Mouse (Mus musculus) kidney, postnatal 36 days (tissue): ENCODE results near the gene Zfp719.
A peak's percentile ranks its signal among the peaks of the same experiment; 100 is the strongest.

Experiments
- DNase-seq, 2 experiments: peaks; one replicate each; pipeline ENCODE4 v3.0.0; 2021 to 2022; ENCODE audit warnings: mixed read lengths in 2 of 2

Zfp719 gene

GRCm38 (mm10) chr7:43579440-43580171, at the start of gene Zfp719:
Gene Zfp719 (plus strand): TSS chr7:43579610.
- peak; percentile 94 to 96 for DNase-seq

- no peak for DNase-seq
Measured at GRCm38 (mm10) chr7:43530216-43530785, 49.1 kb upstream of the Zfp719 start.

- DNase-seq: no peak
Measured at GRCm38 (mm10) chr7:43532936-43533505, 46.4 kb upstream of the Zfp719 start.

GRCm38 (mm10) chr7:43538524-43538923, 40.9 kb upstream of the Zfp719 start:
- DNase-seq: no peak

- no peak for DNase-seq
Measured at GRCm38 (mm10) chr7:43544225-43544977, 35.0 kb upstream of the Zfp719 start, which contains the start of gene Cd33. Gene Cd33 (minus strand): TSS chr7:43544428.

GRCm38 (mm10) chr7:43545656-43546545, 33.5 kb upstream of the Zfp719 start:
- no peak for DNase-seq

GRCm38 (mm10) chr7:43547666-43548065, 31.7 kb upstream of the Zfp719 start:
- DNase-seq: no peak

- no peak for DNase-seq
Measured at GRCm38 (mm10) chr7:43548206-43548605, 31.2 kb upstream of the Zfp719 start.

- DNase-seq: no peak
Measured at GRCm38 (mm10) chr7:43553153-43553552, 26.3 kb upstream of the Zfp719 start.

- DNase-seq: no peak
Measured at GRCm38 (mm10) chr7:43554550-43554949, 24.9 kb upstream of the Zfp719 start.

GRCm38 (mm10) chr7:43555351-43555750, 24.1 kb upstream of the Zfp719 start:
- DNase-seq: no peak

- no peak for DNase-seq
Measured at GRCm38 (mm10) chr7:43556901-43557300, 22.5 kb upstream of the Zfp719 start.

GRCm38 (mm10) chr7:43562006-43562633, 17.3 kb upstream of the Zfp719 start, which contains the start of gene Zfp658:
Gene Zfp658 (plus strand): TSS chr7:43562256.
- peak; percentile 88 to 91 for DNase-seq

- peak in 1 of 2 experiments; percentile 31 for DNase-seq
Measured at GRCm38 (mm10) chr7:43562651-43563070, 16.7 kb upstream of the Zfp719 start.

GRCm38 (mm10) chr7:43563300-43563699, 16.1 kb upstream of the Zfp719 start:
- no peak for DNase-seq

- no peak for DNase-seq
Measured at GRCm38 (mm10) chr7:43571216-43571615, 8.2 kb upstream of the Zfp719 start.

- no peak for DNase-seq
Measured at GRCm38 (mm10) chr7:43580526-43580925, 1.1 kb downstream of the Zfp719 start.

- DNase-seq: peak in 1 of 2 experiments; percentile 48
Measured at GRCm38 (mm10) chr7:43584790-43585189, 5.4 kb downstream of the Zfp719 start.

GRCm38 (mm10) chr7:43601884-43602283, 22.5 kb downstream of the Zfp719 start:
- DNase-seq: no peak

GRCm38 (mm10) chr7:43606896-43607742, 27.7 kb downstream of the Zfp719 start, which contains the start of gene Zfp819:
Gene Zfp819 (plus strand): TSS chr7:43607169.
- peak; percentile 59 to 67 for DNase-seq
